Mouse (Mus musculus) liver, adult 2 months (tissue): Measurements from ENCODE around the gene Atp13a4.

Experiments
- CTCF ChIP-seq: fragments of 200-500 bp; IDR thresholded peaks from 2 replicates; pipeline ENCODE4 v1.5.1; 2011; ENCODE audit warnings: low read depth, low read length, control low read depth
- POLR2A ChIP-seq: fragments of 200-500 bp; IDR thresholded peaks from 2 replicates; pipeline ENCODE4 v1.6.1; 2011; ENCODE audit warnings: low read length, control low read depth; ENCODE audit not compliant: insufficient read depth; ENCODE audit errors: extremely low read depth

DNA sequence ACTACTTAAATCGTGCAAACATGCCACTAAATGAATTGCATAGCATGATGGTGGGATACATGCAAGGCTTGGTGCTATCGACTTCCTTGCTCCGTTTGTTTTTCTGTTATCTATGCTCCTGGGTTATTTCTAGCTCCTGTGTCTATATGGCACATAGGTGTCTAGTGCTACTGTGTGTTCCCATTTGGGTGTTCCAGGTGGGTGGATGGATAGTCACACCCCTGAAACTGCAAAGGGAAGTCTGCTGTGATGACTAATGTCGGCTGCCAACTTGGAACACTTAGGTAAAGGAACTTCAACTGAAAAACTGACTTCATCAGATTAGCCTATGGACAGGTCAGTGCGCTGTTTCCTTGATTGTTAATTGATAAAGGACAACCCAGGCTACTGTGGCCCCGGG is 129.8 kb downstream of the Atp13a4 start:
- no peak for TF ChIP-seq CTCF
- TF ChIP-seq POLR2A = no peak
